In the genomic region with DNA sequence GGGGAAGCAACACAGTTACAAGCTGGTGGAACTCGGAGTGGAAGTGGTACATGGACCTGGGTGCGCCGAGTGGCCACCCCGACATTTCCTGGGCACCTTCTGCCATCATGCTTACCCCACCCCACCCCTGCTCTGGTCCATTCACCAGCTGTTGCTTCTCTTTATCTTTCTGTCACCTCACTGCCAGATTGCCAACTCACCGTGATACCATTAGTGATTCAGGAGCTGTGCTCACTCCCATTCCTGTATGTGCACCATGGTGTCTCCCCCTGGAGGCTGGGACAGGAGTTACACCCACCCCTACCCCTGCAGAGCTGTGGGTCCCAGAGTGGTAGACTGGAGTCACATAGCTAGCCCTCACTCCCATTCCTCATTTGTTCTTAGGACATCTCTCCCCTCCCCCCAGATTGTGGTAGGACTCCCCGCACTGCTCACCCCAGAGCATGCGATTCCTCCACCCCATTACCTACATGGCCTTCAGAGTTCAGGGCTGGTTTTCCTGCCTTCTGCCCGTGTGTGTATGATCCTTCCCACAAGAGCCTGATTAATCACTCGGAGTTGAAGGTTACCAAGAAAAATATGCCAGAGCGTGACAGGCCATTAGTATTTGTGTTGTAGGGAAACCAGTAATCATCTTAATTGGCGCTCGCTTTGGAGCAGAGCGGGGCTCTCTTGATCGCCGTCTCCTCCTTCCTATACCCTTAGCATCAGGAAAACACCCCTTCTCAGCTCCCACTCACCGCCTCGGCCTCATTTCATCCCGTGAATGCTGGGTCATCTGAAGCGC, we compare ENCODE assay signal across 9 mouse cellular contexts. TPM values are rescaled to one million over a fixed set of nuclear protein-coding genes. Genes with fewer than 3 reads are reported as not detected.
DNase-seq lines count a peak whose midpoint lies in the region; ATAC-seq and TF ChIP-seq lines count a peak whose summit lies in the region.
"Had no signal": no experiment of that assay in that cellular context is flagged by ENCODE, and none has a peak within 500 bp of the region (broad histone marks: within the 10 kb centered on the region; RNA-seq: fewer than 3 reads in every experiment).

No protein-coding gene starts in this region.

- no peaks in the 10 kb centered on the region for H3K4me1 ChIP-seq in hindbrain, postnatal 0 days (ENCODE audit: insufficient read depth, low read length)
- H3K4me1 ChIP-seq in hindbrain, embryonic 12.5 days, result no peaks in the 10 kb centered on the region
- no peaks in the 10 kb centered on the region for H3K4me1 ChIP-seq in lung, adult 2 months (ENCODE audit: control insufficient read depth, insufficient read depth, low read length)
- H3K4me1 ChIP-seq: midbrain, embryonic 12.5 days had no signal

- no peak for ATAC-seq in hindbrain, postnatal 0 days
- ATAC-seq in hindbrain, embryonic 12.5 days (ENCODE audit: low FRiP score), result no peak

- no peak overlapping the region for H3K27ac ChIP-seq in hindbrain, postnatal 0 days
- no peak overlapping the region for H3K27ac ChIP-seq in hindbrain, embryonic 12.5 days
- H3K27ac ChIP-seq: midbrain, embryonic 12.5 days had no signal

- H3K27me3 ChIP-seq in hindbrain, postnatal 0 days (ENCODE audit: insufficient read depth, low read length), result no peaks in the 10 kb centered on the region
- no peaks in the 10 kb centered on the region for H3K27me3 ChIP-seq in hindbrain, embryonic 12.5 days
- H3K27me3 ChIP-seq in splenic B cell, adult 2 months (ENCODE audit: control insufficient read depth, insufficient read depth, low read length, poor library complexity, severe bottlenecking), result no peaks in the 10 kb centered on the region
- H3K27me3 ChIP-seq: midbrain, embryonic 12.5 days had no signal

- H3K4me3 ChIP-seq in hindbrain, postnatal 0 days (ENCODE audit: low read length), result no peak overlapping the region
- H3K4me3 ChIP-seq in hindbrain, embryonic 12.5 days, result no peak overlapping the region
- no peak overlapping the region for H3K4me3 ChIP-seq in lung, adult 2 months (replicated peaks; ENCODE audit: extremely low read depth, low read depth, low read length)
- H3K4me3 ChIP-seq: midbrain, embryonic 12.5 days had no signal

- H3K36me3 ChIP-seq in hindbrain, postnatal 0 days (ENCODE audit: insufficient read depth, low read length), result no peaks in the 10 kb centered on the region
- H3K36me3 ChIP-seq in hindbrain, embryonic 12.5 days, result no peaks in the 10 kb centered on the region
- peaks cover 2% of the 10 kb centered on the region; the same call in 1 of the 2 replicates for H3K36me3 ChIP-seq in splenic B cell, adult 2 months (ENCODE audit: control insufficient read depth, insufficient read depth, low read length, poor library complexity, severe bottlenecking)
- H3K36me3 ChIP-seq: midbrain, embryonic 12.5 days had no signal

- H3K4me2 ChIP-seq in hindbrain, postnatal 0 days (ENCODE audit: low read depth, low read length), result no peak overlapping the region
- H3K4me2 ChIP-seq in hindbrain, embryonic 12.5 days (replicated peaks), result no peak overlapping the region
- H3K4me2 ChIP-seq: midbrain, embryonic 12.5 days had no signal

- no peak overlapping the region for H3K9ac ChIP-seq in hindbrain, postnatal 0 days (replicated peaks; ENCODE audit: low read length)
- no peak overlapping the region for H3K9ac ChIP-seq in hindbrain, embryonic 12.5 days
- H3K9ac ChIP-seq: midbrain, embryonic 12.5 days had no signal

- no peaks in the 10 kb centered on the region for H3K9me3 ChIP-seq in hindbrain, postnatal 0 days (ENCODE audit: low read length)
- H3K9me3 ChIP-seq in hindbrain, embryonic 12.5 days (replicated peaks), result no peaks in the 10 kb centered on the region
- H3K9me3 ChIP-seq: midbrain, embryonic 12.5 days had no signal

- no peak for TF ChIP-seq POLR2A in lung, adult 2 months (IDR thresholded peaks at IDR 0.05; ENCODE audit: borderline replicate concordance, extremely low read depth, low read depth, low read length)

- WGBS in hindbrain, postnatal 0 days, result 78% methylated on average over 19 of the region's 19 CpGs
- WGBS in hindbrain, embryonic 12.5 days, result 75% methylated on average over 19 of the region's 19 CpGs
- WGBS in lung, adult 2 months, result 87% methylated on average over 19 of the region's 19 CpGs

- DNase-seq in hindbrain, postnatal 0 days (ENCODE audit: low spot score), result no peak
- DNase-seq in CD4-positive, CD25-positive, alpha-beta regulatory T cell, adult 2 months (ENCODE audit: low read depth, low spot score), result peak; percentile 71
- DNase-seq in adipocyte (ENCODE audit: low spot score), result peak; percentile 3
- peak; percentile 41 for DNase-seq in forelimb bud, embryonic 11.5 days (ENCODE audit: low read depth, low spot score)
- peak; percentile 17 for DNase-seq in lung, adult 2 months
- DNase-seq in splenic B cell, adult 2 months (ENCODE audit: low read depth, low spot score), result peak; percentile 65
- no peak for DNase-seq in right cerebral cortex, postnatal 25 days

- peak; percentile 57 for TF ChIP-seq CTCF in hindbrain, postnatal 0 days (IDR thresholded peaks at IDR 0.05; ENCODE audit: low read depth)
- TF ChIP-seq CTCF in lung, adult 2 months (IDR thresholded peaks at IDR 0.05; ENCODE audit: insufficient read depth, low read length), result peak; percentile 83

RNA-seq across cellular contexts. Expression of a gene that starts 54.0 kb away (rescaled TPM):
- total RNA-seq in hindbrain, postnatal 0 days (2014; rRNA removed), result 25.3 and 31.0 TPM in 2 replicates
- polyA plus RNA-seq in hindbrain, postnatal 0 days (2015; fragmentation: Nextera tagmentation; extraction: Ambion mirVana), result 10.7 and 12.4 TPM in 2 replicates
- polyA plus RNA-seq in hindbrain, embryonic 12.5 days (2016; fragmentation: Nextera tagmentation; extraction: Ambion mirVana), result 18.6 and 20.8 TPM in 2 replicates
- polyA plus RNA-seq in lung, adult 2 months (2012; rRNA removed), result 24.7 and 37.0 TPM in 2 replicates

Comparison
In these comparisons a context has a peak if more than half of its experiments do, and no peak if none do; other contexts are left out.
1. DNase-seq: peak in CD4-positive, CD25-positive, alpha-beta regulatory T cell, adult 2 months (single experiment), adipocyte (single experiment), forelimb bud, embryonic 11.5 days (single experiment), lung, adult 2 months (single experiment) and splenic B cell, adult 2 months (single experiment); none in hindbrain, postnatal 0 days (single experiment) and right cerebral cortex, postnatal 25 days (single experiment).